Mouse (Mus musculus): ENCODE results near the gene Acer3. TPM values are rescaled to one million over a fixed set of nuclear protein-coding genes. Genes with fewer than 3 reads are reported as not detected.

Gene Acer3
- polyA plus RNA-seq, 1 experiment from 2014 or later = 23.2 TPM

DNA sequence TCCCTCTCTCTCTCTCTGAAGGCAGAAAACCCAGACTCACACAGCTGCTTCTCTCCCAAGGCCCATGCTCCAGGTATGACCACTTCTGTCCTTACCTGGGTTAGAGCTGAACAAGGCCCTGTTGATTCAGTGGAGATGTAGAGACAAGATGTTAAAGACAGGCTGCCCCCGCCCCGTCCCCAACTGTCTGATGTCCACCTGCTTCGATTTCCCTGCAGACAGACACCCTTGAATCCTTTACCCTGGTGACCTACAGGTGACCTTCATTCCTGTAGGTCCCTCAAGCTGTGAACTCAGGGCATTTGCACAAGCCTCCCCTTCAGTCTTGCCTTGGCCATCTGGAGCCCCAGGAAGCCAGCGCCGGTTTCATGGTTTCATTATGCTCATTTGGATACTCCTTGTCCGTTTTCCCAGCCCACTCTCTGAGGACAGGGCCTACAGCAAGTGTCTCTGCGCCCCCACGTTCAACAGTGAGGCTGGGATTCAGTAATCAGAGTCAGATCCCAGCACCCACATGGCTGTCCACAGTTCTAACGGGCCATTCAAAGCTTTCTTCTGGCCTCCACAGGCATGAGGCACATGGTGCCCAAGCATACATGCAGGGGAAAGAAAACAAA is 156.5 kb downstream of the Acer3 start:
- WGBS = 84% methylated on average over 9 of the region's 9 CpGs

DNA sequence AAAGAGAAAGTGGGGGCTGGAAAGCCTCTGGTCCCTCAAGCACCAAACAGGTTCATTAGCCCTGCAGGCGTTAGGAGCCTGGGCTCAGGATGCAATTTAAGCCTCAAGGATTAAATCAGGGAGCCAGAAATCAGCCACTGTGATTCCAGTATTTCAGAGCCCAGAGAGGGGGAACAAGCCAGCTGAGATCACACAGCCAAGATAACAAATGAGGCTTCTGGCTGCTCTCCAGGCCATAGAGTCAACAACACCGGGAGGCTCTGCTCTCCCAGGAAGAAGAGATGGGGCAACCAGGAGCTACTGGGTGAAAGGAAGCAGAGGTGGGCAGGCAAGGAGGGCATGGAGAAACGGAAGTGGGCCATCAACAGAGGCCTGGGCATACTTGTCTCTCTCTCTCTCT is 157.3 kb downstream of the Acer3 start:
- DNase-seq (ENCODE audit: low spot score) = no peak
- WGBS = 62% methylated on average over 3 of the region's 3 CpGs
- Histone ChIP-seq H3K4me3 (no peak overlapping the region), H3K4me1 (peaks cover 48% of the 10 kb centered on the region), H3K9me3 (replicated peaks) (no peaks in the 10 kb centered on the region), H3K27ac (no peak overlapping the region), H3K36me3 (no peaks in the 10 kb centered on the region), H3K27me3 (ENCODE audit: low read depth, poor library complexity, severe bottlenecking) (0 out of 2 replicates have a peak, but pooled peaks cover 6% of the 10 kb centered on the region)

More for the DNA sequence above, 156.5 kb downstream of the Acer3 start:
- no peak for DNase-seq (ENCODE audit: low spot score)
- Histone ChIP-seq H3K4me3 (no peak overlapping the region), H3K9me3 (replicated peaks) (no peaks in the 10 kb centered on the region), H3K4me1 (peaks cover 41% of the 10 kb centered on the region), H3K27ac (peak overlapping the region; percentile 83), H3K36me3 (no peaks in the 10 kb centered on the region), H3K27me3 (ENCODE audit: low read depth, poor library complexity, severe bottlenecking) (no peaks in the 10 kb centered on the region)

DNA sequence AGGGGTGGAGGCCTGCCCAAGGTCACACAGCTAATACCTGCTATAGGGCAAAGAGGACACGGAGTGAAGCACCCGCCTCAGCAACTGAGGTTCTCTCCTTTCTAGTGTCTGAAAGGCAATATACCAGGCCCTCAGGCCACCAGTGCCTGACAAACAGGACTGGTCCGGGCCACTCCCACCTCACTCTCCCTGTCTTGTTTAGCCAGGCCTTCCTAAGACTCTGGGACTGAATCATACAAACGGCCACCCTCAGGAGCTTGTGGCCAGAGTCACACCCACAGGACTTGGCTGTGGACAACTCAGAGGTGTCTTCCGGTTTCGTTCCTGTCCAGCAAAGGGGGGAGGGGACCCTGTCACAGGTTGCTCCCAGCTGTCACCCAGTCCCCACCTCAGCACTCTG is 158.8 kb downstream of the Acer3 start:
- no peak overlapping the region for H3K4me3 ChIP-seq
- 71% methylated on average over 6 of the region's 6 CpGs for WGBS
- no peak for DNase-seq (ENCODE audit: low spot score)
- H3K9me3 ChIP-seq (replicated peaks) = no peaks in the 10 kb centered on the region
- 0 out of 2 replicates have a peak, but pooled peaks cover 7% of the 10 kb centered on the region for H3K27me3 ChIP-seq (ENCODE audit: low read depth, poor library complexity, severe bottlenecking)
- peaks cover 54% of the 10 kb centered on the region for H3K4me1 ChIP-seq
- no peaks in the 10 kb centered on the region for H3K36me3 ChIP-seq
- 0 out of 2 replicates have a peak overlapping the region, but pooled peaks have one; percentile 25 for H3K27ac ChIP-seq

DNA sequence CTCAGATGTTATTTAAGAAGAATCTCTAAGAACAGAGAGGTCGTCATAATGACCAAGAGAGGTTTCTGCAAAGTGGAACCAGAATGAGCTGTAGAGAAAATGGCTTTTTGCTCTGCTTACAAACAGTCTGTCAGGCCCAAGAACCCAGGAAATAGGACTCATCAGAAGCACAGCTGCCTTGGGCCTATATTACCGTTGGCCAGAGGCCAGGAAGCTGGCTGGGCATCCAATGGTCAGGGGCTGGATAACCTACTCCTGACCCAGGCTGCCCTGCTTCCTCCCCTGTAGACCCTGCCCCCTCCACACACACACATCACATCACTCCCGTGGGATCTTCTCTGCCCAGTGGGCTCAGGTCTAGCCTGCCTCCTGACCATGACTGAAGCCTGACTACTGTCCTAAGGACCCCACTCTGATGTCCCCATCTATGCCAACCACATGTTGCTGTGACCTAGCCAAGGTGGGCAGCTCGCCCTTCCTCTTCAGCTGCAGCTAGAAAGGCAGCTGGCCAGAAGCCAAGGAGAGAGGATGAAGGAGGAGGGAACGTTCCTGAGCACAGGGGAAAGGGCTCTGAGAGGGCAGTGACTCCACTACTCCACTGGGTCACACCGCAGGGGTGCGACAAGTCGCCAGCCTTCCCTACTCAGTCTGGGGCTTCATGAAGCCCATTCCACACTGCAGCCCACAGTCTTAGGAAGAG is 160.8 kb downstream of the Acer3 start:
- H3K36me3 ChIP-seq = no peaks in the 10 kb centered on the region
- no peaks in the 10 kb centered on the region for H3K9me3 ChIP-seq (replicated peaks)
- no peak for DNase-seq (ENCODE audit: low spot score)
- H3K4me3 ChIP-seq = no peak overlapping the region
- 57% methylated on average over 8 of the region's 8 CpGs for whole genome bisulfite sequencing
- peak overlapping the region; percentile 4; the same call in 1 of the 2 replicates for H3K27ac ChIP-seq
- H3K4me1 ChIP-seq = peaks cover 64% of the 10 kb centered on the region
- 0 out of 2 replicates have a peak, but pooled peaks cover 7% of the 10 kb centered on the region for H3K27me3 ChIP-seq (ENCODE audit: low read depth, poor library complexity, severe bottlenecking)

DNA sequence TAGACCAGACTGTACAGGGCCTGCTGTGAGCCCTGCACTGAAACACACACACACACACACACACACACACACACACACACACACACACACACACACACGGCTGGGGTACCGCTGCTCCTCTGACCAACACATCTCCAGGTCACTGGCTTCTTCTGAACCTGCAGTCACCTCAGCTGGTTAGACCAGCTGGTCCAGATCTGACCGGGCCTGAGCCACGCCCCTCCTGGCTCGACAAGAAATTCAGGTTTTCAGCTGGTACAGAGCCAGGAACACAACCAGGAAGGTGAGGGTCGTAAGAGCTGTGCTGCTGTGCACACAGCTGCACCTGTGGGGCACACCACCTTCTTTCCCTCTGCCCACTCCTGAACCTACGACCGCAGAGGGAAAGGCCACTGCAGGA is 162.5 kb downstream of the Acer3 start:
- H3K36me3 ChIP-seq = no peaks in the 10 kb centered on the region
- H3K4me3 ChIP-seq = no peak overlapping the region
- 46% methylated on average over 8 of the region's 8 CpGs for WGBS
- no peaks in the 10 kb centered on the region for H3K9me3 ChIP-seq (replicated peaks)
- 0 out of 2 replicates have a peak, but pooled peaks cover 7% of the 10 kb centered on the region for H3K27me3 ChIP-seq (ENCODE audit: low read depth, poor library complexity, severe bottlenecking)
- peaks cover 63% of the 10 kb centered on the region for H3K4me1 ChIP-seq
- DNase-seq (ENCODE audit: low spot score) = no peak
- H3K27ac ChIP-seq = no peak overlapping the region

DNA sequence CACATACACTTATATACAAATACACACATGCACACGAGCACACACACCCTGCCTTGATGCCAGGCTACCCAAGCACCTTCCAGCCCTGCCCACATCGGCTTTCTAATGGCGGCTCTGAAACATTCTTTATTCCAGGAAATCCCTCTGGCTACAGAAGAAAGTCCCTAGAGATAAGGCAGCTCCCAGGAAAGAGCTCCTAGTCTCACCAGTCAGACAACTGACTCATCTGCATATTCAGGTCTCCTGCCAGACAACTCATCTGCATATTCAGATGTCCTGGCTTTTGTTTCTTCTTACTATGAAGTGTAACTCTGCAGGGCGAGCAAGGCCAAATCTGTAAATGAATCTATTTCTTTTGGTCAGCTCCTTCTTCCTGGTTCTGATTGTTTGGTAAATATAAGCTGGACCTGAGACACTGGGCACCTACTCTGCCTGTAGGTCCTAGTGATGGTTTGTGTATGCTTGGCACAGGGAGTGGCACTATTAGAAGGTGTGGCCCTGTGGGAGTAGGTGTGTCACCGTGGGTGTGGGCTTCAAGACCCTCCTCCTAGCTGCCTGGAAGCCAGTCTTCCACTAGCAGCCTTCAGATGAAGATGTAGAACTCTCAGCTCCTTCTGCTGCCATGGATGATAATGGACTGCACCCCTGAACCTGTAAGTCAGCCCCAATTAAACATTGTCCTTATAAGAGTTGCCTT is 163.2 kb downstream of the Acer3 start:
- Histone ChIP-seq H3K27me3 (ENCODE audit: low read depth, poor library complexity, severe bottlenecking) (0 out of 2 replicates have a peak, but pooled peaks cover 7% of the 10 kb centered on the region), H3K27ac (no peak overlapping the region), H3K4me3 (no peak overlapping the region), H3K9me3 (replicated peaks) (no peaks in the 10 kb centered on the region), H3K4me1 (peaks cover 64% of the 10 kb centered on the region), H3K36me3 (no peaks in the 10 kb centered on the region)
- no peak for DNase-seq (ENCODE audit: low spot score)
- WGBS = 65% methylated on average over 5 of the region's 5 CpGs

Other genes starting within 250 kb of the Acer3 start
- gene Myo7a, start 201.7 kb downstream of the Acer3 start, polyA plus RNA-seq (2016; fragmentation: Nextera tagmentation; extraction: Ambion mirVana) = 18.6 and 19.1 TPM in 2 replicates
- 0.13 TPM in 2 replicates for gene Omp, start 175.7 kb downstream of the Acer3 start, polyA plus RNA-seq (2016; fragmentation: Nextera tagmentation; extraction: Ambion mirVana)
- 3.4 and 4.5 TPM in 2 replicates for gene Capn5, start 142.9 kb downstream of the Acer3 start, polyA plus RNA-seq (2016; fragmentation: Nextera tagmentation; extraction: Ambion mirVana)
- not detected in 2 replicates for gene B3gnt6, start 121.7 kb downstream of the Acer3 start, polyA plus RNA-seq (2016; fragmentation: Nextera tagmentation; extraction: Ambion mirVana)
- gene Tsku, start 40.1 kb upstream of the Acer3 start, polyA plus RNA-seq (2016; fragmentation: Nextera tagmentation; extraction: Ambion mirVana) = 9.5 and 11.2 TPM in 2 replicates
- 0.05 TPM in 1 of 2 replicates, not detected in the other for gene Gucy2d, start 119.2 kb upstream of the Acer3 start, polyA plus RNA-seq (2016; fragmentation: Nextera tagmentation; extraction: Ambion mirVana)
- gene Lrrc32, start 168.1 kb upstream of the Acer3 start, polyA plus RNA-seq (2016; fragmentation: Nextera tagmentation; extraction: Ambion mirVana) = 2.8 and 3.6 TPM in 2 replicates

Measured in limb, embryonic 10.5 days (tissue).